Mouse (Mus musculus) kidney, adult 18-20 months (tissue): Measurements from ENCODE around the gene Cdk8.
A peak's percentile ranks its signal among the peaks of the same experiment; 100 is the strongest.

Experiments
- DNase-seq: peaks from one replicate; pipeline ENCODE4 v3.0.0; 2021

Gene Cdk8

DNA sequence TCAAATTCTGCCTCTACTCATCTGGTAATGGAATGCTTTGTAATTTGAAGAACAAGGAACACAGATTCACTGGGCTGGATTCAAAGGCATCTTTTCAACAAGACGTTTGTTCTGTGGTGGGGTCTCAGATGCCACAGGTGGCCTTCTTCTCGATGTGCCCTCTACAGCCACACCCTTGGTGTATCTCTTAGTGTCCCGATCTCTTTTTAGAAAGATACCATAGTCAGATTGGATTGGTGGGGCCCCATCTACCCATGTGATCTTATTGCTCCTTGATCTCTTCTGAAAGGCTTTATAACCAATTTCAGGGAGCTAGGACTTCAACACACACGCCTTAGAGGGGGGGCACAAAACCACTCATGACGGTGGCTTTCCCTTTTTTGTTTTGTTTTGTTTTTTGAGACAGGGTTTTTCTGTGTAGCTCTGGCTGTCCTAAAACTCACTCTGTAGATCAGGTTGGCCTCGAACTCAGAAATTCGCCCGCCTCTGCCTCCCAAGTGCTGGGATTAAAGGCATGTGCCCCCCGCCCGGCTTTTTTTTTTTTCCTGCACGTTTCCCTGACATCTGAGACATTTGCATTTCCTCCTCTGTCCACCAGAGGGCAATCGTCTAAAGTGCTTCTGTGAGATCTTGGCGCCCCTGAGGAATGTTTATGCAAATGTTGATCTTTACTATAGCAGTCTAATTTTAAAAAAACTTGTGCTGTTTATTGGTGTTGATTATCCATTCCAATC lies 99.2 kb downstream of the Cdk8 start:
- DNase-seq: peak; percentile 49

DNA sequence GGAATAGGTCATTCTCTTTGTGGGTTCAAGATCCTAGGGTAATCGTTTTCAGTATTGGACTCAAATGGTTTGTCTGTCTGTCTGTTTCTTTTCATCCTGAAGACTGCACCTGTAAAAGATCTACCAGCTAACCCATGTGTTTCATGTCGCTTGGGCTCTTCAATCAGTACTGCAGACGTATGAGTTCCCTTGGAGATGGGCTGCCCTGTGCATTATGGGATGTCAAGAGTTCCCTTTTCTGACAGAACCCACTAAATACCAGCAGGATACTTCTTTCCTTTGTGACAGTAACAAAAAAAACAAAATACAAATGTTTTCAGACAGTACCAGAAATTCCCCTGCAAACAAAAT lies 99.7 kb downstream of the Cdk8 start:
- DNase-seq: no peak

DNA sequence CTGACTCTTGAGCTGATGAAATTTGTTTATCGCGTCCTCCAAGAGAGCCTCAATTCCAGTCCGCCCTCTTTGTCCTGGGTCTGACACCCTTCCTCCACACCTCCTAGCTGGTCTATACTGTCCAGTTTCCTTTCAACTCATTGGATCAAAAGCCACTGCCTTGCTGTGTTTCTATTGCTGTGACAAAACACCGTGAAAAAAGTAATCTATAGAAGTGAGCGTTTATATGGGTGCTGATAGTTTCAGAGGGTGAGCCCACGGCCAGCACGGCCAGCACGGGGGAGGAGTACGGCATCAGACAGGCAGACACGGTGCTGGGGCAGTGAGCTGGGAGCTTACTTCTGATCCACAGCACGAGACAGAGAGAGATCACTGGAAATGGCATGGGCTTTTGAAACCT lies 100.1 kb downstream of the Cdk8 start:
- DNase-seq: no peak

DNA sequence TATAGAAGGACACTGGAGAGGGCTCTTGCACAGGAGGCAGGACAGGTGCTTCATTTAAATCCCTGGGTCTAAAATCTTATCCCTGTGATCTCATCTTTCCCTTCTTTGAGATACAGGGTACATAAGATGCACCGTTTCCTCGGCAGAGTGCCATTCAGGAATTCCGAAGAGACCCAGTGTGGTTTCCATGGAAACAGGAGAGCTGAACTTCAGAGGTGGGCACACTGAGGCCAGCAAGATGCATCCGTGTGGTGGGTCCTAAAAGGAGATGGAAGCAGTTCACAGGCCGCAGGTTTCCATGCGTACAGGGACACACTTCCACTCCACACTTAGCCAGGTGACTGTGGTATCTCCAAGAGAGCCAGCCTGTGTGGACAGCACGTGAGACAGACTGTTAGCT lies 101.5 kb downstream of the Cdk8 start:
- DNase-seq: no peak

DNA sequence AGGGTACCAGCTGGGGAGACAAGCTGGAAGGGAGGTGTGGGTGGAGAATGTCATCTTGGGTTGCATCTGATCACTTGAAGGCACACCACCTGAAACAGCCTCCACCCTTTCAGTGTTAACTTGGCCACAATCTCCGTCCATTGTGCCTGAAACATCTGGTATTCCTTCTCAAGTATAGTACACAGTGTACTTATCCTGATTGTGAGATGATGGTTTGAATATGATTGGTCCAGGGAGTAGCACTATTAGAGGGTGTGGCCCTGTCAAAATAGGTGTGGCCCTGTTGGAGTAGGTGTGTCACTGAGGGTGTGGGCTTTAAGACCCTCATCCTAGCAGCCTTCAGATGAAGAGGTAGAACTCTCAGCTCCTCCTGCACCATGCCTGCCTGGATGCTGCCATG lies 103.4 kb downstream of the Cdk8 start:
- DNase-seq: no peak

DNA sequence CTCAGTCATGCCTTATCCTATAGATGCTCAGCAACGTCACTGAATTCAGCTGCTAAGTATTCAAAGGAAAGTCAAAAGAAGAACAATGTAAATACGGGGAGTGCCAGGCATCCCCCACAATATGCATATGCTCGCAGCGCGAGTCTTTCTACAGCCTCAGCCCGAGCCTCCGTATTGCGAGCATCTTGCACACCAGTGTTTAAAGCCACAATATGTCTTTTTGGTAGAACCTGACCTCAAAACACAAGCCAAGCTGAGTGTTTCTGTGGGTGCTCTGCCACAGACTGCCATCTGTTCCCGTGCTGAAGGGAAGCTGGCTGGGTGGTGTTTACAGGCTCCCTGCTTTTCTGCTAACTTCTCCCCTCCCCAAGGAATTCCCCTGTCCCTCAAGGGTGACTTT lies 107.0 kb downstream of the Cdk8 start:
- no peak for DNase-seq

DNA sequence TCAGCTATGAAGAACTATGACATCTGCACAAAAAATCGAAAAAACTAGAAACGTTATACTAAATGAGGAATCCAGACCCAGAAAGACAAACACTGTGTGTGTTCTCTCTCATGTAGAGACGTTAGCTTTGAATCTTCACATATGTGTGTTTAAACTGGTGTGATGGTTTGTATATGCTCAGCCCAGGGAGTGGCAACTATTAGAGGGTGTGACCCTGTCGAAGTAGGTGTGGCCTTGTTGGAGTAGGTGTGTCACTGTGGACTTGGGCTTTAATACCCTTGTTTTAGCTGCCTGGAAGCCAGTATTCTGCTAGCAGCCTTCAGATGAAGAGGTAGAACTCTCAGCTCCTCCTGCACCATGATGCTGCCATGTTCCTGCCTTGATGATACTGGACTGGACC lies 109.0 kb downstream of the Cdk8 start:
- no peak for DNase-seq

DNA sequence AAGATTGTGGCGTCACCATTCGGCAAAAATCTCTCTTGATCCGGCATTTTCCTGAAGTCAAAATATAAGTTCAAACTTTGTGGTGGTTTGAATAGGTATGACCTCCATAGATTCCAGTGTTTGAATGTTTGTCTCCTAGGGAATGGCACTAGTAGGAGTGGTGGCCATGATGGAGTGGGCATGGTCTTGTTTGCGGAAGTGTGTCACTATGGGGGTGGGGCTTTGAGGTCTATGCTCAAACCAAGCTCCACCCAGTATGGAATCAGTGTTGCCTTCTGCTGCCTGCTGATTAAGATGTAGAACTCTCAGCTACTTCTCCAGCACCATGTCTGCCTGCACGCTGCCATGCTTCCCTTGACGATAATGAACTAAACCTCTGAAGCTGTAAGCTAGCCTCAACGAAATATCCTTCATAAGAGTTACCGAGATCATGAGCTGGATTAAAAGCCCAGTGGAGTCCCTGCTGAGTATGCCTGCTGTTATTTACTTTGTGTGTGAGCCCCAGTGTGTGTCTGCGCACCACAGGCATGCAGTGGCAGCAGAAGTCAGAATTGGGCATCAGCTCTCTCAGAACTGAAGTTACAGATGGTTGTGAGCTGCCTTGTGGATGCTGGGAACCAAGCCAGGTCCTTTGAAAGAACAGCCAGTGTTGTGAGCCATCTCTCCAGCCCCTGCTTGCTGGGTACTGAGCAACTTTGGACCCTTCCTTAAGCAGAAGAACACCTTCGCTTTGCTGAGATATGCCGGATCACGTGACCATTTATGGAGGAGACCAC lies 114.1 kb downstream of the Cdk8 start:
- no peak for DNase-seq

DNA sequence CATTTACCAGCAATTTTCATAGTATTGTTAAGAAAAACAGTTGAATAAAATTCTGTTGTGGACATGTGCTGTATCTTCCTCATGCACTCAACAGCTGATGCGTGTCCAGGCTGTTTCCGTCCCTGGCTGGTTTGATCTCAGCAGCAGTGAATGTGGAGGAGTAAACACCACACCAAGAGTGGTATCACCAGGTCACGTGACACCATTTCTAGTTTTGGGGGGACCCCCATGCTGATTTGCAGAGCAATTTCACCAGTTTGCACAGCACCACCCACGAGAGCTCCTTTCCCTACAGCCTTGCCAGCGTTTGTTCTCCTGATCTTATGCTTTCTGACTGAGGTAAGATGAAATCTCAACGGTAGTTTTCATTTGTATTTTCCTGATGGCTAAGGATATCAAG lies 116.1 kb downstream of the Cdk8 start:
- DNase-seq: no peak

DNA sequence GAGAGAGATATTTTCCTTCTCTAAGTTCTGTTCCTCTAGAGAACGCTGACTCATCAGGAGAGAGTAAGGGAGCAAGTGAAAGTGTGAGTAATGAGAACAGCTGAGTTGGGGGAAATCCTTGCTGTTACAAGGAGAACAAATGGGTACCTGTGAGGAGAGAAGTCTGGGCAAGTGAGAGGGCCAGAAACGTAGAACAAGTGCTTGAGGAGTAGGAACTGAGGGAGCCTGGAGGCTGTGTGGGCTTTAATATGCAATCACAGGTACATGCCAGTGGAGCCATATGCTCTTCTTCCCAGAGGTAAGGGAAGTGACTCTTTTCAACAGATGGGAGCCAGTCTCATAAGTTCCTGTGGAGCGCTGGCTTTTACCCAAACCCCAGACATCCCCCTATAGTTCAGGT lies 118.2 kb downstream of the Cdk8 start:
- no peak for DNase-seq

DNA sequence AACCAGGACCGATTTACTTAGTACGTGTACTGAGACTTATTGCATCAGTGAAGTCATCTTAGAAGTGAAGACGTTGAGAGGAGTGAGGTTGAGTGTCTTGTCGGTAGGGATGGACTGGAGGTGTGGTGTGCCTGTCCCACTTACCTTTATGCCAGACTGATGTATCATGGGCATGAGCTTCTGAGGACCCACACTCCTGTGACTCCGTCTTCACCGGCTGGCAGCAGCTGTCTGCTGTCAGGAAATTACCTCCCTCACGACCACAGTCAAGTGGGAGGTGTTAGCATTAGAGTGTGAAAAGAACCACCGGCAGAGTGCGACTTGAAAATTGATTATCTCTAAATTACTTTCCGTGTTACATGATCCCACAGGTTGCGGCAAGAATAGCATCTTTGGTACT lies 119.8 kb downstream of the Cdk8 start:
- DNase-seq: no peak

DNA sequence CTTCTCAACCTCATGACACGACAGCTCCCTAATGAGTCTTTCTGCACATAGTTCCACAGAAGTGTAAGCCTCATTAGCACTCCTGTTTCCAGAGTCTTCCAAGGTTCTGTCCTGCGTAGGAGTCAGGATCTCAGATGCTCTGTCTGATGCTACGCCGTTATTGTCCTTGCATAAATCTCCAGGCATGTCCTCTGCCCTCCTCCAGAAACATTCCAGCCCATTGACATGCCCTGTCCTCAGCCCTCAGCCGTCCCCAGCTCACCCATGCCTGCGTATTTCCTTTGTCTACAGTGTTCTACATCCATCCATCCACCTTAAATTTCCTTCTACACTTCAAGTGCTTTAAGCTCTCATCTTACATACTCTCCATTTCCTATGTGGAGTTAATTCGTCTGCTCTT lies 121.0 kb downstream of the Cdk8 start:
- no peak for DNase-seq
